7 mouse cellular contexts compared by ENCODE assay signal in genomic region chr1:61181099-61181821, GRCm38 (mm10).
DNase-seq lines count a peak whose midpoint lies in the region; ATAC-seq and TF ChIP-seq lines count a peak whose summit lies in the region.

No protein-coding gene starts in this region.

- peak overlapping the region; percentile 54; the same call in 1 of the 2 replicates for H3K9ac ChIP-seq in heart, adult 2 months (ENCODE audit: low read depth, low read length)
- H3K9ac ChIP-seq in limb, embryonic 11.5 days (ENCODE audit: low read length) = no peak overlapping the region
- H3K9ac ChIP-seq in midbrain, embryonic 14.5 days (replicated peaks; ENCODE audit: low read length) = peak overlapping the region; percentile 30; the same call in 1 of the 2 replicates

- no peaks in the 10 kb centered on the region for H3K79me2 ChIP-seq in heart, adult 2 months (replicated peaks; ENCODE audit: control insufficient read depth, insufficient read depth, low read length)

- H3K4me2 ChIP-seq in limb, embryonic 11.5 days (ENCODE audit: low read depth, severe bottlenecking) = no peak overlapping the region
- H3K4me2 ChIP-seq in midbrain, embryonic 14.5 days (ENCODE audit: low read length) = peak overlapping the region; percentile 31

- WGBS in embryonic facial prominence, embryonic 10.5 days = 28% methylated on average over 15 of the region's 15 CpGs
- WGBS in heart, adult 2 months = 6% methylated on average over 15 of the region's 15 CpGs
- WGBS in kidney, adult 2 months = 13% methylated on average over 15 of the region's 15 CpGs
- WGBS in limb, embryonic 11.5 days = 17% methylated on average over 15 of the region's 15 CpGs
- 23% methylated on average over 15 of the region's 15 CpGs for WGBS in midbrain, embryonic 14.5 days

- peaks cover 12% of the 10 kb centered on the region for H3K27me3 ChIP-seq in embryonic facial prominence, embryonic 10.5 days (replicated peaks; ENCODE audit: low read depth, poor library complexity, severe bottlenecking)
- H3K27me3 ChIP-seq in heart, adult 2 months (ENCODE audit: control insufficient read depth, insufficient read depth, low read length) = no peaks in the 10 kb centered on the region
- H3K27me3 ChIP-seq in kidney, adult 2 months (replicated peaks; ENCODE audit: control insufficient read depth, insufficient read depth, low read length) = no peaks in the 10 kb centered on the region
- H3K27me3 ChIP-seq in limb, embryonic 11.5 days (ENCODE audit: control insufficient read depth, insufficient read depth, low read length) = no peaks in the 10 kb centered on the region
- H3K27me3 ChIP-seq in midbrain, embryonic 14.5 days (ENCODE audit: control insufficient read depth, insufficient read depth, low read length) = no peaks in the 10 kb centered on the region

- ATAC-seq in limb, embryonic 11.5 days (ENCODE audit: insufficient number of reproducible peaks, low FRiP score, low TSS enrichment, low read depth) = peak; percentile 67; the same call in 1 of the 2 replicates
- ATAC-seq in midbrain, embryonic 14.5 days (ENCODE audit: low FRiP score, low TSS enrichment) = peak; percentile 82

- intact Hi-C loops in heart, adult 2 months (cut with DNase I) = loop anchor here (1.0 to 10.0 kb wide), 7 partner anchors 96 to 1784 kb away; partner anchors contain the start of gene Nrp2

- peak; percentile 94 for TF ChIP-seq EP300 in heart, adult 2 months (IDR thresholded peaks at IDR 0.05; ENCODE audit: insufficient read depth, low read depth, low read length)

- H3K27ac ChIP-seq in embryonic facial prominence, embryonic 10.5 days (replicated peaks) = peak overlapping the region; percentile 48
- peak overlapping the region; percentile 78 for H3K27ac ChIP-seq in heart, adult 2 months
- no peak overlapping the region for H3K27ac ChIP-seq in kidney, adult 2 months (ENCODE audit: insufficient read depth, low read depth, low read length)
- H3K27ac ChIP-seq in limb, embryonic 11.5 days (replicated peaks; ENCODE audit: low read depth, low read length) = no peak overlapping the region
- peak overlapping the region; percentile 75 for H3K27ac ChIP-seq in midbrain, embryonic 14.5 days (replicated peaks; ENCODE audit: low read depth, low read length)

- TF ChIP-seq POLR2A in heart, adult 2 months (IDR thresholded peaks at IDR 0.05; ENCODE audit: insufficient read depth, low read depth, low read length) = no peak
- TF ChIP-seq POLR2A in kidney, adult 2 months (IDR thresholded peaks at IDR 0.05; ENCODE audit: low read depth, low read length) = no peak

- H3K36me3 ChIP-seq in embryonic facial prominence, embryonic 10.5 days (replicated peaks) = no peaks in the 10 kb centered on the region
- no peaks in the 10 kb centered on the region for H3K36me3 ChIP-seq in heart, adult 2 months (ENCODE audit: control insufficient read depth, insufficient read depth, low read length)
- no peaks in the 10 kb centered on the region for H3K36me3 ChIP-seq in kidney, adult 2 months (ENCODE audit: control insufficient read depth, insufficient read depth, low read length)
- no peaks in the 10 kb centered on the region for H3K36me3 ChIP-seq in limb, embryonic 11.5 days (ENCODE audit: control insufficient read depth, insufficient read depth, low read length)
- H3K36me3 ChIP-seq in midbrain, embryonic 14.5 days (ENCODE audit: control insufficient read depth, insufficient read depth, low read length) = no peaks in the 10 kb centered on the region

- H3K4me3 ChIP-seq in embryonic facial prominence, embryonic 10.5 days = no peak overlapping the region
- H3K4me3 ChIP-seq in heart, adult 2 months = peak overlapping the region; percentile 36
- peak overlapping the region; percentile 38 for H3K4me3 ChIP-seq in kidney, adult 2 months (ENCODE audit: insufficient read depth, low read depth, low read length)
- no peak overlapping the region for H3K4me3 ChIP-seq in limb, embryonic 11.5 days (ENCODE audit: low read depth, low read length)
- no peak overlapping the region for H3K4me3 ChIP-seq in midbrain, embryonic 14.5 days (replicated peaks; ENCODE audit: low read depth, low read length)

- TF ChIP-seq CTCF in heart, adult 2 months (IDR thresholded peaks at IDR 0.05) = peak; percentile 99
- TF ChIP-seq CTCF in kidney, adult 2 months (conservative IDR thresholded peaks at IDR 0.05; ENCODE audit: insufficient read depth, insufficient read length, low read depth, low read length) = peak; percentile 96

- peak; percentile 95 for DNase-seq in adrenal gland, postnatal 14 days
- peak; percentile 93 for DNase-seq in embryonic facial prominence, embryonic 10.5 days (ENCODE audit: low spot score)
- peak; percentile 87 to 95 for DNase-seq in heart, adult 2 months
- peak; percentile 89 for DNase-seq in kidney, adult 2 months
- peak; percentile 99 for DNase-seq in limb, embryonic 11.5 days (ENCODE audit: low spot score)
- peak; percentile 97 for DNase-seq in midbrain, embryonic 14.5 days
- peak; percentile 61 to 85 for DNase-seq in spleen, adult 18-20 months

- H3K9me3 ChIP-seq in embryonic facial prominence, embryonic 10.5 days = no peaks in the 10 kb centered on the region
- H3K9me3 ChIP-seq in limb, embryonic 11.5 days (ENCODE audit: control insufficient read depth, low read length) = no peaks in the 10 kb centered on the region
- H3K9me3 ChIP-seq in midbrain, embryonic 14.5 days (ENCODE audit: control insufficient read depth, low read length) = no peaks in the 10 kb centered on the region

- H3K4me1 ChIP-seq in embryonic facial prominence, embryonic 10.5 days = peaks cover 40% of the 10 kb centered on the region
- peaks cover 2% of the 10 kb centered on the region for H3K4me1 ChIP-seq in heart, adult 2 months (ENCODE audit: control insufficient read depth, insufficient read depth, low read length)
- peaks cover 4% of the 10 kb centered on the region; the same call in 1 of the 2 replicates for H3K4me1 ChIP-seq in kidney, adult 2 months (ENCODE audit: control insufficient read depth, insufficient read depth, low read length)
- H3K4me1 ChIP-seq in limb, embryonic 11.5 days (ENCODE audit: control insufficient read depth, insufficient read depth, low read length) = peaks cover 23% of the 10 kb centered on the region
- H3K4me1 ChIP-seq in midbrain, embryonic 14.5 days (ENCODE audit: control insufficient read depth, insufficient read depth, low read length) = peaks cover 19% of the 10 kb centered on the region

Comparison
In these comparisons a context has a peak if more than half of its experiments do, and no peak if none do; other contexts are left out.
1. H3K27ac ChIP-seq: peak in embryonic facial prominence, embryonic 10.5 days (single experiment), heart, adult 2 months (single experiment) and midbrain, embryonic 14.5 days (single experiment); none in kidney, adult 2 months (single experiment) and limb, embryonic 11.5 days (single experiment).
2. H3K4me3 ChIP-seq: peak in heart, adult 2 months (single experiment) and kidney, adult 2 months (single experiment); none in embryonic facial prominence, embryonic 10.5 days (single experiment), limb, embryonic 11.5 days (single experiment) and midbrain, embryonic 14.5 days (single experiment).
3. Peak in every context shown above with its lines, with median percentiles within 50 percentile points of each other: DNase-seq.